Mouse (Mus musculus) midbrain, embryonic 15.5 days (tissue): ENCODE measurements at regions not wholly inside any gene's neighbourhood (a gene's known extent, or its start where the extent isn't known, plus 50 kb on each side); places are given as distances from the start of the nearest gene placed in this dataset.
A peak's percentile ranks its signal among the peaks of the same experiment; 100 is the strongest.
"Not testable (repeated sequence)": the region's sequence is repeated elsewhere in the genome, so short reads cannot be mapped to it uniquely, and the experiment has no call there.

Experiments used
- ATAC-seq: fragments of 200-750 bp; cut with Nextera tagmentation; replicated peaks from 2 replicates; pipeline ENCODE4 v1.8.0; 2017; ENCODE audit warnings: moderate TSS enrichment
- H3K27ac ChIP-seq: fragments of 300-500 bp; sonication (generic); 2 replicates; pipeline ENCODE4 v1.5.1; 2015; ENCODE audit warnings: mild to moderate bottlenecking, inconsistent platforms
- H3K27me3 ChIP-seq: fragments of 300-500 bp; sonication (generic); replicated peaks from 2 replicates; pipeline ENCODE4 v1.6.1; 2015; ENCODE audit warnings: inconsistent platforms
- H3K36me3 ChIP-seq: fragments of 300-500 bp; sonication (generic); replicated peaks from 2 replicates; pipeline ENCODE4 v1.6.1; 2015; ENCODE audit warnings: inconsistent platforms
- H3K4me1 ChIP-seq: fragments of 300-500 bp; sonication (generic); 2 replicates; pipeline ENCODE4 v1.6.1; 2015; ENCODE audit warnings: inconsistent platforms
- H3K4me2 ChIP-seq: fragments of 300-500 bp; sonication (generic); 2 replicates; pipeline ENCODE4 v1.6.1; 2015; ENCODE audit warnings: inconsistent platforms, mild to moderate bottlenecking, moderate library complexity
- H3K4me3 ChIP-seq: fragments of 300-500 bp; sonication (generic); 2 replicates; pipeline ENCODE4 v1.5.1; 2015; ENCODE audit warnings: mild to moderate bottlenecking, inconsistent platforms
- H3K9ac ChIP-seq: fragments of 300-500 bp; sonication (generic); 2 replicates; pipeline ENCODE4 v1.6.1; 2015; ENCODE audit warnings: mild to moderate bottlenecking, inconsistent platforms
- H3K9me3 ChIP-seq: fragments of 300-500 bp; sonication (generic); 2 replicates; pipeline ENCODE4 v1.6.1; 2016; ENCODE audit warnings: inconsistent platforms
- WGBS: fragments of 180-500 bp; shearing (Covaris S2); methylation state at CpG from one replicate; pipeline ENCODE4 v1.1.7; 2015; ENCODE audit warnings: mixed read lengths; 5-methylcytosine and 5-hydroxymethylcytosine counted together

- no peak for ATAC-seq
- Histone ChIP-seq H3K9me3 (no peaks in the 10 kb centered on the region), H3K36me3 (no peaks in the 10 kb centered on the region), H3K9ac (no peak overlapping the region), H3K4me1 (no peaks in the 10 kb centered on the region), H3K4me3 (no peak overlapping the region), H3K27ac (no peak overlapping the region), H3K4me2 (no peak overlapping the region), H3K27me3 (no peaks in the 10 kb centered on the region)
- 95% methylated on average over 4 of the region's 4 CpGs for WGBS
Observed at GRCm38 (mm10) chr9:13105426-13105825, 140.2 kb downstream of the Jrkl start.

GRCm38 (mm10) chr9:13083669-13084068, 162.0 kb downstream of the Jrkl start:
- Histone ChIP-seq H3K4me3 (no peak overlapping the region), H3K4me2 (no peak overlapping the region), H3K9ac (no peak overlapping the region), H3K27ac (no peak overlapping the region), H3K27me3 (no peaks in the 10 kb centered on the region), H3K36me3 (no peaks in the 10 kb centered on the region), H3K9me3 (no peaks in the 10 kb centered on the region), H3K4me1 (no peaks in the 10 kb centered on the region)
- ATAC-seq: no peak
- WGBS: 90% methylated on average over 11 of the region's 11 CpGs

GRCm38 (mm10) chr9:13049079-13049478, 196.6 kb downstream of the Jrkl start:
- H3K4me3 ChIP-seq: no peak overlapping the region
- no peaks in the 10 kb centered on the region for H3K27me3 ChIP-seq
- H3K4me1 ChIP-seq: no peaks in the 10 kb centered on the region
- H3K9ac ChIP-seq: no peak overlapping the region
- no peak for ATAC-seq
- no peaks in the 10 kb centered on the region for H3K36me3 ChIP-seq
- no peak overlapping the region for H3K4me2 ChIP-seq
- H3K9me3 ChIP-seq: no peaks in the 10 kb centered on the region
- no peak overlapping the region for H3K27ac ChIP-seq

- H3K4me3 ChIP-seq: no peak overlapping the region
- H3K4me1 ChIP-seq: no peaks in the 10 kb centered on the region
- no peak overlapping the region for H3K4me2 ChIP-seq
- no peak for ATAC-seq
- H3K9ac ChIP-seq: no peak overlapping the region
- H3K27me3 ChIP-seq: no peaks in the 10 kb centered on the region
- no peaks in the 10 kb centered on the region for H3K36me3 ChIP-seq
- H3K9me3 ChIP-seq: no peaks in the 10 kb centered on the region
- no peak overlapping the region for H3K27ac ChIP-seq
Observed at GRCm38 (mm10) chr9:13019025-13019424, 226.6 kb downstream of the Jrkl start.

GRCm38 (mm10) chr9:12983209-12983608, 262.4 kb downstream of the Jrkl start:
- 96% methylated on average over 1 of the region's 1 CpGs for WGBS
- not testable (repeated sequence) for ATAC-seq, H3K4me2 ChIP-seq, H3K27me3 ChIP-seq, H3K4me3 ChIP-seq, H3K27ac ChIP-seq, H3K4me1 ChIP-seq, H3K9me3 ChIP-seq, H3K9ac ChIP-seq, H3K36me3 ChIP-seq

- no peak overlapping the region for H3K4me3 ChIP-seq
- ATAC-seq: no peak
- no peak overlapping the region for H3K4me2 ChIP-seq
- no peaks in the 10 kb centered on the region for H3K9me3 ChIP-seq
- H3K27ac ChIP-seq: no peak overlapping the region
- H3K4me1 ChIP-seq: no peaks in the 10 kb centered on the region
- no peaks in the 10 kb centered on the region for H3K36me3 ChIP-seq
- H3K27me3 ChIP-seq: no peaks in the 10 kb centered on the region
- 52% methylated on average over 1 of the region's 1 CpGs for WGBS
- no peak overlapping the region for H3K9ac ChIP-seq
Observed at GRCm38 (mm10) chr9:12973022-12973421, 272.6 kb downstream of the Jrkl start.

GRCm38 (mm10) chr9:12960337-12960736, 285.3 kb downstream of the Jrkl start:
- H3K4me2 ChIP-seq: no peak overlapping the region

GRCm38 (mm10) chr9:12946088-12946487, 299.5 kb downstream of the Jrkl start:
- Histone ChIP-seq H3K27me3 (no peaks in the 10 kb centered on the region), H3K9ac (no peak overlapping the region), H3K4me1 (no peaks in the 10 kb centered on the region), H3K27ac (no peak overlapping the region), H3K4me2 (no peak overlapping the region), H3K36me3 (no peaks in the 10 kb centered on the region), H3K9me3 (no peaks in the 10 kb centered on the region), H3K4me3 (no peak overlapping the region)
- WGBS: 28% methylated on average over 1 of the region's 1 CpGs
- ATAC-seq: no peak

More at GRCm38 (mm10) chr9:12960337-12960736, 285.3 kb downstream of the Jrkl start:
- H3K9me3 ChIP-seq: no peaks in the 10 kb centered on the region
- no peaks in the 10 kb centered on the region for H3K36me3 ChIP-seq
- ATAC-seq: no peak
- no peaks in the 10 kb centered on the region for H3K27me3 ChIP-seq
- no peaks in the 10 kb centered on the region for H3K4me1 ChIP-seq
- no peak overlapping the region for H3K9ac ChIP-seq
- H3K4me3 ChIP-seq: no peak overlapping the region
- no peak overlapping the region for H3K27ac ChIP-seq
- WGBS: 69% methylated on average over 2 of the region's 2 CpGs

- ATAC-seq: no peak
- H3K4me2 ChIP-seq: no peak overlapping the region
- no peak overlapping the region for H3K27ac ChIP-seq
- H3K4me3 ChIP-seq: no peak overlapping the region
- H3K9ac ChIP-seq: no peak overlapping the region
- no peaks in the 10 kb centered on the region for H3K27me3 ChIP-seq
- no peaks in the 10 kb centered on the region for H3K9me3 ChIP-seq
- H3K4me1 ChIP-seq: no peaks in the 10 kb centered on the region
- 68% methylated on average over 2 of the region's 2 CpGs for WGBS
- H3K36me3 ChIP-seq: no peaks in the 10 kb centered on the region
Observed at GRCm38 (mm10) chr9:12945476-12945875, 300.2 kb downstream of the Jrkl start.

- ATAC-seq: no peak
- WGBS: 77% methylated on average over 4 of the region's 4 CpGs
- no peak overlapping the region for H3K27ac ChIP-seq
- H3K36me3 ChIP-seq: no peaks in the 10 kb centered on the region
- no peaks in the 10 kb centered on the region for H3K27me3 ChIP-seq
- no peaks in the 10 kb centered on the region for H3K4me1 ChIP-seq
- H3K9me3 ChIP-seq: no peaks in the 10 kb centered on the region
- no peak overlapping the region for H3K4me3 ChIP-seq
- no peak overlapping the region for H3K9ac ChIP-seq
- no peak overlapping the region for H3K4me2 ChIP-seq
Observed at GRCm38 (mm10) chr9:12945037-12945436, 300.6 kb downstream of the Jrkl start.

GRCm38 (mm10) chr9:12935016-12935415, 310.6 kb downstream of the Jrkl start:
- WGBS: 85% methylated on average over 4 of the region's 4 CpGs
- no peaks in the 10 kb centered on the region for H3K9me3 ChIP-seq
- no peaks in the 10 kb centered on the region for H3K36me3 ChIP-seq
- H3K9ac ChIP-seq: no peak overlapping the region
- ATAC-seq: no peak
- no peaks in the 10 kb centered on the region for H3K27me3 ChIP-seq
- no peaks in the 10 kb centered on the region for H3K4me1 ChIP-seq
- H3K4me2 ChIP-seq: no peak overlapping the region
- no peak overlapping the region for H3K4me3 ChIP-seq
- H3K27ac ChIP-seq: no peak overlapping the region

- no peaks in the 10 kb centered on the region for H3K27me3 ChIP-seq
- no peaks in the 10 kb centered on the region for H3K36me3 ChIP-seq
- H3K9me3 ChIP-seq: no peaks in the 10 kb centered on the region
- no peak overlapping the region for H3K4me3 ChIP-seq
- peak; percentile 70; the same call in 1 of the 2 replicates for ATAC-seq
- no peak overlapping the region for H3K9ac ChIP-seq
- WGBS: 74% methylated on average over 6 of the region's 6 CpGs
- no peak overlapping the region for H3K4me2 ChIP-seq
- H3K4me1 ChIP-seq: no peaks in the 10 kb centered on the region
- no peak overlapping the region for H3K27ac ChIP-seq
Observed at GRCm38 (mm10) chr9:12925549-12926186, 320.0 kb downstream of the Jrkl start.

- Histone ChIP-seq H3K4me2 (no peak overlapping the region), H3K4me1 (no peaks in the 10 kb centered on the region), H3K9me3 (no peaks in the 10 kb centered on the region), H3K27ac (no peak overlapping the region), H3K27me3 (no peaks in the 10 kb centered on the region), H3K36me3 (no peaks in the 10 kb centered on the region), H3K9ac (no peak overlapping the region), H3K4me3 (no peak overlapping the region)
- WGBS: 51% methylated on average over 3 of the region's 3 CpGs
- no peak for ATAC-seq
Observed at GRCm38 (mm10) chr9:12900726-12901125, 344.9 kb downstream of the Jrkl start.
